Mouse (Mus musculus): ENCODE data around the gene Kcnh6. TPM values are rescaled to one million over a fixed set of nuclear protein-coding genes. Genes with fewer than 3 reads are reported as not detected.

The Kcnh6 gene
- polyA plus RNA-seq, 1 experiment from 2014 or later: 0.23 TPM

- 29% methylated on average over 4 of the region's 4 CpGs for WGBS
- Histone ChIP-seq H3K9ac (ENCODE audit: low read length) (no peak overlapping the region), H3K36me3 (ENCODE audit: control insufficient read depth, insufficient read depth, low read length) (no peaks in the 10 kb centered on the region), H3K27me3 (ENCODE audit: control insufficient read depth, insufficient read depth, low read depth, low read length) (no peaks in the 10 kb centered on the region), H3K4me2 (ENCODE audit: low read depth, low read length) (no peak overlapping the region), H3K9me3 (ENCODE audit: control insufficient read depth, low read length) (no peaks in the 10 kb centered on the region), H3K4me1 (replicated peaks; ENCODE audit: control insufficient read depth, insufficient read depth, low read length) (no peaks in the 10 kb centered on the region), H3K4me3 (ENCODE audit: low read length) (no peak overlapping the region), H3K27ac (ENCODE audit: low read length) (no peak overlapping the region)
- ATAC-seq (ENCODE audit: low read depth): no peak
These were observed 6.2 kb upstream of the Kcnh6 start for GRCm38 (mm10) chr11:106001718-106002117.

GRCm38 (mm10) chr11:106004576-106004975 is 3.3 kb upstream of the Kcnh6 start:
- no peak overlapping the region for H3K4me2 ChIP-seq (ENCODE audit: low read depth, low read length)
- WGBS: 78% methylated on average over 1 of the region's 1 CpGs
- no peak for ATAC-seq (ENCODE audit: low read depth)

GRCm38 (mm10) chr11:106005970-106006369 is 2.0 kb upstream of the Kcnh6 start:
- no peaks in the 10 kb centered on the region for H3K36me3 ChIP-seq (ENCODE audit: control insufficient read depth, insufficient read depth, low read length)
- H3K4me1 ChIP-seq (replicated peaks; ENCODE audit: control insufficient read depth, insufficient read depth, low read length): peaks cover 2% of the 10 kb centered on the region; the same call in 1 of the 2 replicates
- WGBS: 13% methylated on average over 5 of the region's 5 CpGs
- no peak overlapping the region for H3K27ac ChIP-seq (ENCODE audit: low read length)
- no peak for ATAC-seq (ENCODE audit: low read depth)
- no peaks in the 10 kb centered on the region; the same call in 1 of the 2 replicates for H3K27me3 ChIP-seq (ENCODE audit: control insufficient read depth, insufficient read depth, low read depth, low read length)
- H3K9ac ChIP-seq (ENCODE audit: low read length): no peak overlapping the region
- H3K9me3 ChIP-seq (ENCODE audit: control insufficient read depth, low read length): no peaks in the 10 kb centered on the region
- H3K4me3 ChIP-seq (ENCODE audit: low read length): no peak overlapping the region
- no peak overlapping the region for H3K4me2 ChIP-seq (ENCODE audit: low read depth, low read length)

More at GRCm38 (mm10) chr11:106004576-106004975, 3.3 kb upstream of the Kcnh6 start:
- no peaks in the 10 kb centered on the region; the same call in 1 of the 2 replicates for H3K27me3 ChIP-seq (ENCODE audit: control insufficient read depth, insufficient read depth, low read depth, low read length)
- H3K36me3 ChIP-seq (ENCODE audit: control insufficient read depth, insufficient read depth, low read length): no peaks in the 10 kb centered on the region
- H3K4me1 ChIP-seq (replicated peaks; ENCODE audit: control insufficient read depth, insufficient read depth, low read length): peaks cover 2% of the 10 kb centered on the region; the same call in 1 of the 2 replicates
- no peak overlapping the region for H3K27ac ChIP-seq (ENCODE audit: low read length)
- no peaks in the 10 kb centered on the region for H3K9me3 ChIP-seq (ENCODE audit: control insufficient read depth, low read length)
- H3K9ac ChIP-seq (ENCODE audit: low read length): no peak overlapping the region
- H3K4me3 ChIP-seq (ENCODE audit: low read length): no peak overlapping the region

DNA sequence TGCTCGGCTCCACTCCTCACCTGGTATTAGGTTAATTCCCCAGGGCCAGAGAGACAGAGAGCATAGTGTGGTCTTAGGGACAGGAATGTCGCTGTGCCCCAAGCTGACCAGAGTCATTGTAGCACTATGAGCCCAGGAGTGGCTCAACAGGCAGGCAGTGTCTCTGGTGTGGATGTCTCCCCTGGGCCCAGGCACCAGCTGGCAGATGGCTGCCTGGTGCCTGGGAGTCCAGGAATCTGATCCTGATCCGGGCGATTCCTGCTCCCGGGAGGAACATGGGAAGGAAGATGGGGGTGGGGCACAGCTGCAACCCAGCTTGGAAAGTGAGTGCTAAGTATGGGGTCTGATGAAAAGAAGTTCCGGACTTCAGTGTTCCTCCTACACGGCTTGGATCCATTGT is 4.8 kb downstream of the Kcnh6 start:
- WGBS: 45% methylated on average over 7 of the region's 7 CpGs
- peaks cover 9% of the 10 kb centered on the region for H3K4me1 ChIP-seq (replicated peaks; ENCODE audit: control insufficient read depth, insufficient read depth, low read length)
- H3K36me3 ChIP-seq (ENCODE audit: control insufficient read depth, insufficient read depth, low read length): no peaks in the 10 kb centered on the region
- H3K4me3 ChIP-seq (ENCODE audit: low read length): no peak overlapping the region
- no peak overlapping the region for H3K9ac ChIP-seq (ENCODE audit: low read length)
- no peaks in the 10 kb centered on the region for H3K9me3 ChIP-seq (ENCODE audit: control insufficient read depth, low read length)
- no peak overlapping the region for H3K27ac ChIP-seq (ENCODE audit: low read length)
- ATAC-seq (ENCODE audit: low read depth): no peak
- no peak overlapping the region for H3K4me2 ChIP-seq (ENCODE audit: low read depth, low read length)
- H3K27me3 ChIP-seq (ENCODE audit: control insufficient read depth, insufficient read depth, low read depth, low read length): no peaks in the 10 kb centered on the region; the same call in 1 of the 2 replicates

- Histone ChIP-seq H3K27me3 (ENCODE audit: control insufficient read depth, insufficient read depth, low read depth, low read length) (no peaks in the 10 kb centered on the region; the same call in 1 of the 2 replicates), H3K9ac (ENCODE audit: low read length) (no peak overlapping the region), H3K4me1 (replicated peaks; ENCODE audit: control insufficient read depth, insufficient read depth, low read length) (peaks cover 6% of the 10 kb centered on the region), H3K36me3 (ENCODE audit: control insufficient read depth, insufficient read depth, low read length) (no peaks in the 10 kb centered on the region), H3K27ac (ENCODE audit: low read length) (no peak overlapping the region), H3K9me3 (ENCODE audit: control insufficient read depth, low read length) (no peaks in the 10 kb centered on the region), H3K4me3 (ENCODE audit: low read length) (no peak overlapping the region), H3K4me2 (ENCODE audit: low read depth, low read length) (no peak overlapping the region)
- WGBS: 46% methylated on average over 11 of the region's 11 CpGs
- ATAC-seq (ENCODE audit: low read depth): no peak
These were observed 5.8 kb downstream of the Kcnh6 start for GRCm38 (mm10) chr11:106013556-106014225.

GRCm38 (mm10) chr11:106016440-106016839 is 8.5 kb downstream of the Kcnh6 start:
- H3K9me3 ChIP-seq (ENCODE audit: control insufficient read depth, low read length): no peaks in the 10 kb centered on the region
- 75% methylated on average over 5 of the region's 5 CpGs for WGBS
- H3K9ac ChIP-seq (ENCODE audit: low read length): no peak overlapping the region
- peaks cover 14% of the 10 kb centered on the region for H3K4me1 ChIP-seq (replicated peaks; ENCODE audit: control insufficient read depth, insufficient read depth, low read length)
- no peak overlapping the region for H3K4me3 ChIP-seq (ENCODE audit: low read length)
- peaks cover 10% of the 10 kb centered on the region; the same call in 1 of the 2 replicates for H3K27me3 ChIP-seq (ENCODE audit: control insufficient read depth, insufficient read depth, low read depth, low read length)
- no peak overlapping the region for H3K4me2 ChIP-seq (ENCODE audit: low read depth, low read length)
- no peaks in the 10 kb centered on the region for H3K36me3 ChIP-seq (ENCODE audit: control insufficient read depth, insufficient read depth, low read length)
- no peak for ATAC-seq (ENCODE audit: low read depth)
- H3K27ac ChIP-seq (ENCODE audit: low read length): no peak overlapping the region

DNA sequence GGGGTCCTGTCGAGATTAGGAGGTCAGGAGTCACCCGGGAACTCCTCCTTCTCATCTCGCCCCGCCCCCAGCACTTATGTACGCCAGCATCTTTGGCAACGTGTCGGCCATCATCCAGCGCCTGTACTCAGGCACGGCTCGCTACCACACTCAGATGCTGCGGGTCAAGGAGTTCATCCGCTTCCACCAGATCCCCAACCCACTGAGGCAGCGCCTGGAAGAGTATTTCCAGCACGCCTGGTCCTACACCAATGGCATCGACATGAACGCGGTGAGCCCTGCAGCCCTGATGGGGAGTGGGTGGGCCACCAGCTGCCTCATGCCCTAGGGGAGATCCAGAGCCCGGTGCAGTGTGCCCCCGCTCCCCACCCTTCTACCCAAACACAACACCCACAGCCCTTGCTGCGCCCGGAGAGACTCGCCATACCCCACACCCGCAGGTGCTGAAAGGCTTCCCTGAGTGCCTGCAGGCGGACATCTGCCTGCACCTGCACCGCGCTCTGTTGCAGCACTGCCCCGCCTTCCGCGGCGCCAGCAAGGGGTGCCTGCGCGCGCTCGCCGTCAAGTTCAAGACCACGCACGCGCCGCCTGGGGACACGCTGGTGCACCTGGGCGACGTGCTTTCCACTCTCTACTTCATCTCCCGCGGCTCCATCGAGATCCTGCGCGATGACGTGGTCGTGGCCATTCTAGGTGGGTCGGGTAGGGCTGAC is 12.3 kb downstream of the Kcnh6 start:
- peak overlapping the region; percentile 31 for H3K4me3 ChIP-seq (ENCODE audit: low read length)
- H3K27ac ChIP-seq (ENCODE audit: low read length): no peak overlapping the region
- 1% methylated on average over 50 of the region's 50 CpGs for WGBS
- no peaks in the 10 kb centered on the region for H3K36me3 ChIP-seq (ENCODE audit: control insufficient read depth, insufficient read depth, low read length)
- 0 out of 2 replicates have a peak, but pooled peaks have one; percentile 10 for ATAC-seq (ENCODE audit: low read depth)
- peaks cover 10% of the 10 kb centered on the region; the same call in 1 of the 2 replicates for H3K27me3 ChIP-seq (ENCODE audit: control insufficient read depth, insufficient read depth, low read depth, low read length)
- H3K4me2 ChIP-seq (ENCODE audit: low read depth, low read length): peak overlapping the region; percentile 58
- peaks cover 8% of the 10 kb centered on the region for H3K4me1 ChIP-seq (replicated peaks; ENCODE audit: control insufficient read depth, insufficient read depth, low read length)
- no peaks in the 10 kb centered on the region for H3K9me3 ChIP-seq (ENCODE audit: control insufficient read depth, low read length)
- H3K9ac ChIP-seq (ENCODE audit: low read length): peak overlapping the region; percentile 28; the same call in 1 of the 2 replicates

GRCm38 (mm10) chr11:106025774-106026173 is 17.9 kb downstream of the Kcnh6 start:
- no peaks in the 10 kb centered on the region for H3K27me3 ChIP-seq (ENCODE audit: control insufficient read depth, insufficient read depth, low read depth, low read length)
- H3K4me2 ChIP-seq (ENCODE audit: low read depth, low read length): no peak overlapping the region
- no peaks in the 10 kb centered on the region for H3K36me3 ChIP-seq (ENCODE audit: control insufficient read depth, insufficient read depth, low read length)
- H3K27ac ChIP-seq (ENCODE audit: low read length): no peak overlapping the region
- H3K4me3 ChIP-seq (ENCODE audit: low read length): no peak overlapping the region
- H3K9ac ChIP-seq (ENCODE audit: low read length): no peak overlapping the region
- no peaks in the 10 kb centered on the region for H3K9me3 ChIP-seq (ENCODE audit: control insufficient read depth, low read length)
- ATAC-seq (ENCODE audit: low read depth): no peak
- 67% methylated on average over 3 of the region's 3 CpGs for WGBS
- H3K4me1 ChIP-seq (replicated peaks; ENCODE audit: control insufficient read depth, insufficient read depth, low read length): no peaks in the 10 kb centered on the region

DNA sequence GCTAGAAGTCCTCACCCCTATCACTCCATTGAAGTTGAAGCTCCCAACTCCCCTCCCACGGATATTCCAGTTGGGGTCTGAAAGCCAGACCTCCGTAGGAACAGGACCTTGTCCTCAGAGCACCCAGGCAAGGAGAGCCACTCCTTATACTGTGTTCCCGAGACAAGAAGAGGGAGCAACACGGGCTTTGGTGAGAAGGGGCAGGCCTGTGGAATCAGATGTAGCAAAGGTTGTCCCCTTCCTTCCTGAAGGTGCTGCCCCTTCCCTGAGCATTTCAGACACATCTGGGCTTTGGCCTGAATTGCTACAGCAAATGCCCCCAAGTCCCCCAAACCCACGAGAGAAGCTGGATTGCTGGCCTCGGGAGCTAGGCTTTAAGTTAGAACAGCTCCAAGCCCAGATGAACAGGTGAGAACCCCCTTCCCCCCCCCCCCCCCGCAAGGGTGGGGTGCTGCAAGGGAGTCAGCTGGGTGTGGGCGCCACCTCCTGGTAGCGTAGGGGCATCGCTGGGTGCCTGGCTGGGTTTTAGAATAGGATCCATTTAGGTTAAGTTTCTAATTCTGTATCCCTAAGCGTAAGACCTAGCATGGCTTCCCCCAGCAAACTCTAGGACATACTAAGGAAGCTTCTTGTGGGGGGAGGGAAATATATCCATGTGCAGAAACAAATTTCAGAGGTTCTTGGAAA is 18.7 kb downstream of the Kcnh6 start:
- H3K27ac ChIP-seq (ENCODE audit: low read length): no peak overlapping the region
- H3K27me3 ChIP-seq (ENCODE audit: control insufficient read depth, insufficient read depth, low read depth, low read length): no peaks in the 10 kb centered on the region
- H3K4me1 ChIP-seq (replicated peaks; ENCODE audit: control insufficient read depth, insufficient read depth, low read length): no peaks in the 10 kb centered on the region
- 30% methylated on average over 10 of the region's 11 CpGs for WGBS
- no peaks in the 10 kb centered on the region for H3K9me3 ChIP-seq (ENCODE audit: control insufficient read depth, low read length)
- H3K9ac ChIP-seq (ENCODE audit: low read length): no peak overlapping the region
- no peaks in the 10 kb centered on the region for H3K36me3 ChIP-seq (ENCODE audit: control insufficient read depth, insufficient read depth, low read length)
- no peak overlapping the region for H3K4me2 ChIP-seq (ENCODE audit: low read depth, low read length)
- ATAC-seq (ENCODE audit: low read depth): peak; percentile 59
- no peak overlapping the region for H3K4me3 ChIP-seq (ENCODE audit: low read length)
